Mouse (Mus musculus): ENCODE data around the gene Cd2ap.

- no peak for TF ChIP-seq POLR2A (IDR thresholded peaks at IDR 0.05; ENCODE audit: insufficient read depth, low read depth, low read length)
- no peak for TF ChIP-seq CTCF (IDR thresholded peaks at IDR 0.05)
- TF ChIP-seq EP300 (IDR thresholded peaks at IDR 0.05; ENCODE audit: insufficient read depth, low read depth, low read length), result no peak
These were observed 7.3 kb upstream of the Cd2ap start for GRCm38 (mm10) chr17:42883769-42884168.

Data from heart, adult 2 months (tissue).